Mouse (Mus musculus): ENCODE measurements around the gene Msrb2. TPM values are rescaled to one million over a fixed set of nuclear protein-coding genes. Genes with fewer than 3 reads are reported as not detected.
A peak's percentile ranks its signal among the peaks of the same experiment; 100 is the strongest.

Gene Msrb2
- polyA plus RNA-seq (2014; fragmentation: Nextera tagmentation; extraction: Ambion mirVana) = 38.9 and 46.8 TPM in 2 replicates

DNA sequence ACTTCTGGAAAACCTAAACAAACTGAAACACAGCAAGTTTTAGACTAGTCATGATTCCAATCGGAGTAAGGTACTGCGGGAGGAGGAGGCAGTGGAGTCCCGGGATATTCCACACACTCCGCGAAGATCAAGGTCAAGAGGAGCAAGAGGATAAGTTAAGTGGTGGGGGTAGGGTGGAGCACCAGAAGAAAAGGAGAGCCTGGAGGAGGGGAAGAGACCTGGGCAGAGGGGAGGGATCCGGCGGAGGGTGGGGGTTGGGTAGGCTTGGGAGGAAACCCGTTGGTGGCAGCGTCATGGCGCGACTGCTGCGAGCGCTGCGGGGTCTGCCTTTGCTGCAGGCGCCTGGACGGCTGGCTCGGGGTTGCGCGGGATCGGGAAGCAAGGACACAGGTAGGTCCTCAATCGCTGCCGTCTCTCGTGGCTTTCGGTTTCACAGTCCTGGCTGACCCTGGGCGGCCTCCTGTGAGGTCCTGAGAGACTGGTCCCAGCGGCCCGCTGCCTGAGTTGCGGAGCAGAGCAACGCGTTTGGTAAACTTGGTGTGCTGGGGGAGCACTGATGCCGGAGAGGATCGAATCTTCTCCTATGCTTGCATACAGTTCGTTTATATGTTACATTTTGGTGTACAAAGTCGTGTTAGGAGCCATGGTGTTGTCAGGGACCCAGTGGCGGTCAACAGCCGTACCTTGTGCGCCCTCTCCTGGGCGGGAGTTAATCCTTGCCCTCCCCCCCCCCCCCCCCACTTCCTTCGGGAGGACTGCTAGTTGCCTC, at the start of gene Msrb2:
Gene Msrb2 (plus strand): TSS at position 51 of the 769 bp plus-strand sequence.
- Histone ChIP-seq H3K4me2 (ENCODE audit: low read length) (peak within 1 kb of the TSS; percentile 67), H3K27me3 (ENCODE audit: control insufficient read depth, insufficient read depth, low read length) (no peaks in the 10 kb centered on the region), H3K4me1 (ENCODE audit: control insufficient read depth in 2 of 2, insufficient read depth in 2 of 2, low read length in 2 of 2) (peaks cover 2 to 10% of the 10 kb centered on the region in 2 experiments; a peak in 3 of 4 replicates), H3K9me3 (ENCODE audit: control insufficient read depth, low read length) (no peaks in the 10 kb centered on the region), H3K9ac (ENCODE audit: low read length) (peak within 1 kb of the TSS; percentile 89), H3K4me3 (ENCODE audit: control insufficient read depth in 1 of 2, insufficient read depth in 1 of 2, low read depth in 1 of 2, low read length in 2 of 2) (peak within 1 kb of the TSS; percentile 71 to 76), H3K27ac (replicated peaks in 1 of 2; ENCODE audit: control insufficient read depth in 1 of 2, insufficient read depth in 1 of 2, low read depth in 2 of 2, low read length in 2 of 2) (peak within 1 kb of the TSS; percentile 83 to 88), H3K36me3 (ENCODE audit: control insufficient read depth, insufficient read depth, low read length) (no peaks in the 10 kb centered on the region)
- peak; percentile 83 for ATAC-seq (ENCODE audit: insufficient number of reproducible peaks, insufficient read depth, low FRiP score, low read depth)
- under 1% methylated on average over 39 of the region's 39 CpGs for WGBS

DNA sequence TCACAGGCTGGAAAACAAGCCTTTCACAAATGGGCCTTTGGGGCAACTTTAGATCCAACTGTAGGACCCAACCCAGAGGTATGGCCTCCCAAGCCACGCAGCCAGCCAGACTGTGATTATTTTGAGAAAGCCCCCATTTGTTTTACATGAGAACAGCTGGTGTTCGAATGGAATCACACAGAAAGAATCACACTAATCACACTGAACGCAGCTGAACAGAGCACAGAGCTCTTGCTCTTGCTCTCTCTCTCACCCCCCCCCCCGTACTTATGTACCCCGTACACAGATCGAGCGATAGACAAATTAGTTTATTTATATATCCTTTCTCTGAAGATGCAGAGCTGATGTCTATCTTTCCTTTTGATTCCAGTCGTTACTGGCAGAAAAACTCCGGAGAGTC, 48.8 kb upstream of the Msrb2 start:
- Histone ChIP-seq H3K9ac (ENCODE audit: low read length) (no peak overlapping the region), H3K36me3 (ENCODE audit: control insufficient read depth, insufficient read depth, low read length) (no peaks in the 10 kb centered on the region), H3K4me3 (ENCODE audit: control insufficient read depth in 1 of 2, insufficient read depth in 1 of 2, low read depth in 1 of 2, low read length in 2 of 2) (no peak overlapping the region), H3K9me3 (ENCODE audit: control insufficient read depth, low read length) (no peaks in the 10 kb centered on the region), H3K27me3 (ENCODE audit: control insufficient read depth, insufficient read depth, low read length) (no peaks in the 10 kb centered on the region), H3K4me1 (ENCODE audit: control insufficient read depth in 2 of 2, insufficient read depth in 2 of 2, low read length in 2 of 2) (no peaks in the 10 kb centered on the region), H3K4me2 (ENCODE audit: low read length) (no peak overlapping the region), H3K27ac (replicated peaks in 1 of 2; ENCODE audit: control insufficient read depth in 1 of 2, insufficient read depth in 1 of 2, low read depth in 2 of 2, low read length in 2 of 2) (no peak overlapping the region)
- WGBS = 81% methylated on average over 9 of the region's 9 CpGs
- no peak for ATAC-seq (ENCODE audit: insufficient number of reproducible peaks, insufficient read depth, low FRiP score, low read depth)

DNA sequence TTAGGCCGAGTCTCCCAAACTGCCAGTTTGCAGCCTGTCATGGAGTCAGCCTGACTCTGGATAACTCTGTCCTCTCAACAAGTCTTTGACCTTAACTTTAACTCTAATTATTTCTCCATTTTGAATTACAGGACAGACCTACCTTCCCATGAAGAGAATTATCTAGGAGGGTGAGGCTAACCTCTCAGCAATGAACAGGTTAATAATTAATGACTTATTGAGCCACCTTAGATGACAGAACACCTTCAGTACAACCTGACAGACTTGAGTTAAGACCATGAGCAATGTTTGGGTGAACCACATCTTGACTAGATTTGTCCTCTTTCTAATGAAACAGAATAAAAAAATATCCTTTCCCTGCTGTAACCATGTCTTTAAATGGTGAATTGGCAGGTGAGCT, 44.9 kb upstream of the Msrb2 start:
- no peak overlapping the region for H3K4me3 ChIP-seq (ENCODE audit: control insufficient read depth in 1 of 2, insufficient read depth in 1 of 2, low read depth in 1 of 2, low read length in 2 of 2)
- H3K36me3 ChIP-seq (ENCODE audit: control insufficient read depth, insufficient read depth, low read length) = no peaks in the 10 kb centered on the region
- no peak for ATAC-seq (ENCODE audit: insufficient number of reproducible peaks, insufficient read depth, low FRiP score, low read depth)
- H3K27ac ChIP-seq (replicated peaks in 1 of 2; ENCODE audit: control insufficient read depth in 1 of 2, insufficient read depth in 1 of 2, low read depth in 2 of 2, low read length in 2 of 2) = no peak overlapping the region
- H3K9ac ChIP-seq (ENCODE audit: low read length) = no peak overlapping the region
- no peaks in the 10 kb centered on the region for H3K4me1 ChIP-seq (ENCODE audit: control insufficient read depth in 2 of 2, insufficient read depth in 2 of 2, low read length in 2 of 2)
- H3K27me3 ChIP-seq (ENCODE audit: control insufficient read depth, insufficient read depth, low read length) = no peaks in the 10 kb centered on the region
- no peak overlapping the region for H3K4me2 ChIP-seq (ENCODE audit: low read length)
- 90% methylated on average over 1 of the region's 1 CpGs for WGBS
- no peaks in the 10 kb centered on the region for H3K9me3 ChIP-seq (ENCODE audit: control insufficient read depth, low read length)

DNA sequence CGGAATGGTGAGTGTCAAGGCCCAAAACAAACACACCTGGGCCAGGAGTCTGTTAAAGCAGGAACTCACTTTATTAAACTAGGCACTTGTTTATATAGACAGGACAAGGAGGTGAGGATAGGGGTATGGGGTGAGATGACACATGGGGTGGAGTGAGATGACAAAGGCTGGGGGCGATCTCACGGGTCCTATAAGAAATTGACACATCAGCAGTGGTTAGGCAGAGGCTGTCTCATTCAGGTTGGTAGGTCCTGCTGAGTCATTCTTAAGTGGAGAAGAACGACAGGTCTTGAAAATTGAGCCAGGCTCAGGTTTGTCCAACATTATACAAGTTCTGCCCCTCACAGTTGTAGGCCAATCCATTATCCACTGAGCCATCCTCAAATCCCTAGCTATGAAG, 43.4 kb upstream of the Msrb2 start:
- Histone ChIP-seq H3K27ac (replicated peaks in 1 of 2; ENCODE audit: control insufficient read depth in 1 of 2, insufficient read depth in 1 of 2, low read depth in 2 of 2, low read length in 2 of 2) (no peak overlapping the region), H3K4me3 (ENCODE audit: control insufficient read depth in 1 of 2, insufficient read depth in 1 of 2, low read depth in 1 of 2, low read length in 2 of 2) (no peak overlapping the region), H3K36me3 (ENCODE audit: control insufficient read depth, insufficient read depth, low read length) (no peaks in the 10 kb centered on the region), H3K9ac (ENCODE audit: low read length) (no peak overlapping the region), H3K4me2 (ENCODE audit: low read length) (no peak overlapping the region), H3K4me1 (ENCODE audit: control insufficient read depth in 2 of 2, insufficient read depth in 2 of 2, low read length in 2 of 2) (no peaks in the 10 kb centered on the region), H3K9me3 (ENCODE audit: control insufficient read depth, low read length) (no peaks in the 10 kb centered on the region), H3K27me3 (ENCODE audit: control insufficient read depth, insufficient read depth, low read length) (no peaks in the 10 kb centered on the region)
- ATAC-seq (ENCODE audit: insufficient number of reproducible peaks, insufficient read depth, low FRiP score, low read depth) = no peak
- 77% methylated on average over 4 of the region's 4 CpGs for WGBS

DNA sequence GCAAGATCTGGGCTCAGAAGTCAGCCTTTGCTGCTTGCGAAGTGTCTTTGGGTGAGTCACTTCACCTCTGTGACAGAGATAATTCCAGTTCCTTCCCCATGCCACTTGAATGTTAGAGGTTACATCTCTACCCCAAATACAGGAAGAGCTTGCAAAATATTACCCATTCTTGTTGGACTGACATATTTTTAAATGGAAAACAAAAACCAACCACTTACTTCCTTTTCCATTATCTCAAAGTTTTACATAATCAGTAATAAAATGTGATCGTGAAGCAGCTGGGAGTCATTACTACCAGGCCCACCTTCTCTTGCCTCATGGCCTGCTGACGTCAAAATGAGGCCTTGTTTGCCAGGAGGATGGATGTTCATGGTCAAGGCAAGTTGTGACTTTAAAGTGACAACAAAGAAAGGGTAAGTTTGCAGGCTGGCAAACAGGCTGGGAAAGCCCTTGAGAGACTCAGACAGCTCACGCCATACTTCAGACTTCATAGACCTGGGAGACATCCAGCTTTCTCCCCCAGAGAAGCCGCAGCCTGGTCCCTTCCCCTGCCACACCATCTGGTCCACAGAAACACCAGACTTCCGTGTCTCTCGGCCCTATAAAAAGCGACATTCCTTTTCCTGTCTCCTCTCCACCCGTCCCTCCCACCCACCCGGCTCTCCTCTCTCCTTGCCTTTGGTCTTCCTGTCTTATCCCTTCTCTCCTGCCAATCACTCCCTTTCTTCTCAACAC, 27.2 kb upstream of the Msrb2 start:
- Histone ChIP-seq H3K9me3 (ENCODE audit: control insufficient read depth, low read length) (no peaks in the 10 kb centered on the region), H3K4me3 (ENCODE audit: control insufficient read depth in 1 of 2, insufficient read depth in 1 of 2, low read depth in 1 of 2, low read length in 2 of 2) (peak overlapping the region; percentile 12 to 22; a peak in 3 of 4 replicates), H3K9ac (ENCODE audit: low read length) (peak overlapping the region; percentile 48), H3K27me3 (ENCODE audit: control insufficient read depth, insufficient read depth, low read length) (no peaks in the 10 kb centered on the region), H3K27ac (replicated peaks in 1 of 2; ENCODE audit: control insufficient read depth in 1 of 2, insufficient read depth in 1 of 2, low read depth in 2 of 2, low read length in 2 of 2) (peak overlapping the region in 1 of 2 experiments; percentile 24; a peak in 1 of 4 replicates), H3K4me2 (ENCODE audit: low read length) (peak overlapping the region; percentile 60), H3K36me3 (ENCODE audit: control insufficient read depth, insufficient read depth, low read length) (no peaks in the 10 kb centered on the region), H3K4me1 (ENCODE audit: control insufficient read depth in 2 of 2, insufficient read depth in 2 of 2, low read length in 2 of 2) (peaks cover 0 to 3% of the 10 kb centered on the region in 2 experiments; a peak in 2 of 4 replicates)
- 37% methylated on average over 10 of the region's 10 CpGs for WGBS
- no peak for ATAC-seq (ENCODE audit: insufficient number of reproducible peaks, insufficient read depth, low FRiP score, low read depth)

DNA sequence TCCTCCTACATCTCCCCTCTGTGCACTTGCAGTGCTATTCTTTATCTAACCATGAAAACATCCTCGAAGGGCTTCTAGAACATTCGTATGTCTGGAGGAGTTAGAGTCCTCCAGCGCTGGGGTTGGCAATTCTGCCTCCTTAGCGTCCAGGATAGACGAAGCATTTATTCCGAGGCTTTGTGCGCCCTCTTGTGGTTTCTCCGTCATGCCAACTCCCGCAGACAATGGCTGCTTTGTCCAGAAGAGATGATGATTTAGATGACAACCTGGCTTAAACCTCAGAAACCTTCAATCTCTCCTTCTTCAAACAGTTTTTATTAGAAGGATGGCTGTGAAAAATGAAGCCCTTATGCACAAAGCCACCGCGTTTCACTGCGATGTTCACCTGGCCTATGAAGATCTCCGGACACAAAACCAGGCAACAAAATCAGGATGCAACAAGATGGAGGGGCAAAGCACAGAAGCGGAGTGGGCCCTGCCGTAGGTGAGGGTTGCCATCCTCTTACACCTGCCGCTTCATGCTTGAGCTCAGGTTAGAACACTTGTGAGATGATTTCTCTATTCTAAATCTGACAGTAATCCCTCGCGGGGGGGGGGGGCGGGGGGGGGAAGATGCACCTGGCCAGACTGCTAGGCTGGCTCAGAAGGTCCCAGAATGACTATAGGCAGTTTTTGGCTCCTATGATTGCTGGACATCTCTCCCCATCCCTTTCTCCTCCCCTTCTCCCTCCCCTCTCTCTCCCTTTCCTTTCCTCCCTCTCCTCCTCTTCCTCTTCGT, 26.4 kb upstream of the Msrb2 start:
- peak overlapping the region; percentile 12 to 22; a peak in 3 of 4 replicates for H3K4me3 ChIP-seq (ENCODE audit: control insufficient read depth in 1 of 2, insufficient read depth in 1 of 2, low read depth in 1 of 2, low read length in 2 of 2)
- 20% methylated on average over 17 of the region's 20 CpGs for WGBS
- ATAC-seq (ENCODE audit: insufficient number of reproducible peaks, insufficient read depth, low FRiP score, low read depth) = no peak
- no peaks in the 10 kb centered on the region for H3K36me3 ChIP-seq (ENCODE audit: control insufficient read depth, insufficient read depth, low read length)
- peak overlapping the region; percentile 60 for H3K4me2 ChIP-seq (ENCODE audit: low read length)
- H3K4me1 ChIP-seq (ENCODE audit: control insufficient read depth in 2 of 2, insufficient read depth in 2 of 2, low read length in 2 of 2) = peaks cover 0 to 3% of the 10 kb centered on the region in 2 experiments; a peak in 2 of 4 replicates
- peak overlapping the region in 1 of 2 experiments; percentile 24; a peak in 1 of 4 replicates for H3K27ac ChIP-seq (replicated peaks in 1 of 2; ENCODE audit: control insufficient read depth in 1 of 2, insufficient read depth in 1 of 2, low read depth in 2 of 2, low read length in 2 of 2)
- H3K9me3 ChIP-seq (ENCODE audit: control insufficient read depth, low read length) = no peaks in the 10 kb centered on the region
- H3K27me3 ChIP-seq (ENCODE audit: control insufficient read depth, insufficient read depth, low read length) = no peaks in the 10 kb centered on the region
- H3K9ac ChIP-seq (ENCODE audit: low read length) = peak overlapping the region; percentile 48

DNA sequence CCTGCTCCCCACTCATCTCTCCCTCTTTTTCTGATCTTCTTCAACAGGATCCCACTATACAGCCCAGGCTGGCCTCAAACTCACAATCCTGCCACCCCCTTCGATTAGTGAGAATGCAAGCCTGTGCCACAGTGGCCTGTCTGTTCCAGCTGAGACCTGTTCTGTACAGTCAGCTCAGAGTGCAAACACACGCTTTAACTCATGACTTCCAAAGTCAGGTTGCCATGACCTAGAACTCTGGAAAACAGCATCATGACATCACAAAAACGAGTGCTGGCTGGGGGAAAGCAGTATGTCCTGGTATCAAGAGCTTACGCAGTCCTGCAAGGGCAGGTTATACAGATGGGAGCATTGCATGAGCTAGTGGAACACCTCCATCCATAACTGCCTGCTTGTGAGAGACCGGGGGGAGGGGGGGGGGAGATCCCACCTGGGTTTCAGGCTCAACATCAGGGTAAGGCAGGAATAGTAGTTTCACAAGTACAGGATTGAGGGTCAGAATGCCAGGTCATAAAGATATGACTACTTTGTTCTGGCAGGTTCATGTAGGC, 25.8 kb upstream of the Msrb2 start:
- H3K27ac ChIP-seq (replicated peaks in 1 of 2; ENCODE audit: control insufficient read depth in 1 of 2, insufficient read depth in 1 of 2, low read depth in 2 of 2, low read length in 2 of 2) = no peak overlapping the region
- WGBS = 68% methylated on average over 5 of the region's 5 CpGs
- no peak overlapping the region for H3K4me3 ChIP-seq (ENCODE audit: control insufficient read depth in 1 of 2, insufficient read depth in 1 of 2, low read depth in 1 of 2, low read length in 2 of 2)
- H3K27me3 ChIP-seq (ENCODE audit: control insufficient read depth, insufficient read depth, low read length) = no peaks in the 10 kb centered on the region
- H3K4me1 ChIP-seq (ENCODE audit: control insufficient read depth in 2 of 2, insufficient read depth in 2 of 2, low read length in 2 of 2) = peaks cover 0 to 3% of the 10 kb centered on the region in 2 experiments; a peak in 2 of 4 replicates
- no peak overlapping the region for H3K4me2 ChIP-seq (ENCODE audit: low read length)
- no peaks in the 10 kb centered on the region for H3K9me3 ChIP-seq (ENCODE audit: control insufficient read depth, low read length)
- H3K9ac ChIP-seq (ENCODE audit: low read length) = no peak overlapping the region
- ATAC-seq (ENCODE audit: insufficient number of reproducible peaks, insufficient read depth, low FRiP score, low read depth) = no peak
- no peaks in the 10 kb centered on the region for H3K36me3 ChIP-seq (ENCODE audit: control insufficient read depth, insufficient read depth, low read length)

All from heart, embryonic 14.5 days (tissue).